Mouse (Mus musculus) ES-Bruce4 (cell line): ENCODE measurements around the gene Coro1a.

Source experiments
- CTCF ChIP-seq: IDR thresholded peaks from one replicate; pipeline ENCODE4 v1.8.1; 2011; ENCODE audit warnings: low read depth, low read length
- EP300 ChIP-seq: IDR thresholded peaks from 2 replicates; pipeline ENCODE4 v1.6.1; 2011; ENCODE audit warnings: low read depth, low read length; ENCODE audit not compliant: insufficient read depth
- POLR2A ChIP-seq: IDR thresholded peaks from one replicate; pipeline ENCODE4 v1.8.1; 2011; ENCODE audit warnings: low read length; ENCODE audit not compliant: insufficient read depth

GRCm38 (mm10) chr7:126702358-126702757, 5.2 kb downstream of the Coro1a start:
- TF ChIP-seq POLR2A (no peak), CTCF (no peak), EP300 (no peak)
